Mouse (Mus musculus) naive thymus-derived CD4-positive, alpha-beta T cell, adult 5 months (primary cell): Measurements from ENCODE around the gene Parp2. TPM values are rescaled to one million over a fixed set of nuclear protein-coding genes. Genes with fewer than 3 reads are reported as not detected.

Experiments used
- polyA plus RNA-seq: library from polyadenylated mRNA; unstranded; fragments of 100-300 nt; shearing (Covaris generic); gene quantifications from one replicate; pipeline ENCODE4 v1.2.1, GENCODE M21; 2017

The Parp2 gene
- polyA plus RNA-seq, result 64.7 TPM

GRCm38 (mm10) chr14:50807487-50808072 lies at the start of gene Parp2, which contains the start of gene Ccnb1ip1:
Parp2 (plus strand) TSS chr14:50807841.
Ccnb1ip1 (minus strand) TSS chr14:50807732.

DNA sequence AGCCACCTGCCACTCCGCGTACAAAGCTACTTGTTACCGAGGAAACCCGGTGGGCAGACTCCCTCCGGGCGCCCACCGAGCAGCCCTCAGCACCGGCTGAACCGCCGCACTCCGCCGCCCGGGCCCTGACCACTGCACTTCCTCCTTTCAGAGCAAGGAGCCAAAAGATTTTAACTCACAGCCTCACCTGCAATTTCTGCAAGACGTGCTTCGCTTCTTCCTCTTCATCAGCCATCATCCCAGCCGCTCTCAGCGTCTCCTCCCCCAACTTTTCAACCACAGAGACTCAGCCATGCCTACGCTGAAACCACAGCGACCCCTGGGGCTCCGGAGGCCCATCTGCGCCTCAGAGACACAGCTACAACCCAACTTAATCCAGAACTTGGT lies 22.4 kb upstream of the Parp2 start, which contains the start of gene Ttc5:
Gene Ttc5, minus strand, starts transcription at position 269 of the 387 bp plus-strand sequence.

DNA sequence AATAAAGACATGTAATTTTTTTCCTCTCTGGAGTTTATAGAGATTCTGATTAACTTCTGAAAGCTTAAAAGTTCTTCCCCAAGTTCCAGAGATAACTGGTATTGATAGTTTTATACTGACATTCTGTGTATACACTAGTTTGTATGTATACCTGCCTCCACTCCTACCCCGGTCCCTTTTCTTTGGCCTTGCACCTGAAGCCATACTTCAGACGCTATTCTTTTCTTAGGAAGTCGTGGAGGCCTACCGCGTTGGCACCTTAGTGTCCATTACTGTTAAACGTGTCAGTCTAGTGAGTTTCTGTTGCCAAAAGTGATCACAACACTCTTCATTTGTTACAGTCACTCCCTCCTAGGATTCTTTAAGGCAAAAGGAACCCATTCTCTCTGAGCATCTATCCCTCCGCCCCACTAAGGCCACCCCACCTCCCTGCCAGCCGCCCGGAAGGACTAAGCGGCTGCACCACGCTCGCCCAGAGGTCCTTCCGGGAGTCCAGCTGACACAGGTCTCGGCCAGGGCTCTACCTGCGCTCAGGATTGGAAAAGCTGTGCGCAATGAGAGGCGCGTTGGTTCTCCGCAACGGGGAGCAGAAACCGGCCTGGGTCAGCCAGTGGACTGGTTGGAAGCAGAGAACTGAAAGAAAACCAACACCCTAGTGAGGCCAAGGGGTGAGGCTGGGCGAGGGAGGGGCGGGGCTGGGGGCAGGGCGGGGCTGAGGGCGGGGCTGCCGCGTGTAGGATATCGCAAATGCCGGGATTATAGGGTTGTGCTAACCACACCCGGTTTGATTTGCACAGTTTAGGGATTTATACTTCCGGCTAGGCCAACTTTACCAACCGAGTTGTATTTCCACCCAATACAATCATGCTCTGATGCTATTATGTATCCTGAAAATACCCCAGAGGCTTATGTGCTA lies 62.5 kb downstream of the Parp2 start, which contains the start of gene Tep1:
Gene Tep1, minus strand, starts transcription at position 672 of the 916 bp plus-strand sequence.

Other genes starting within 250 kb of the Parp2 start
- gene Olfr744, start 193.0 kb upstream of the Parp2 start, polyA plus RNA-seq, result not detected
- gene Olfr745, start 168.5 kb upstream of the Parp2 start, polyA plus RNA-seq, result not detected
- gene Olfr746, start 160.8 kb upstream of the Parp2 start, polyA plus RNA-seq, result not detected
- not detected for gene Olfr747, start 114.6 kb upstream of the Parp2 start, polyA plus RNA-seq
- gene Olfr748, start 100.5 kb upstream of the Parp2 start, polyA plus RNA-seq, result 0.22 TPM
- not detected for gene Olfr749, start 62.7 kb upstream of the Parp2 start, polyA plus RNA-seq
- 87.5 TPM for gene Ttc5, start 22.3 kb upstream of the Parp2 start, polyA plus RNA-seq
- not detected for gene Ccnb1ip1, start 109 bp upstream of the Parp2 start, polyA plus RNA-seq
- gene Tep1, start 62.7 kb downstream of the Parp2 start, polyA plus RNA-seq, result 15.7 TPM
- gene Klhl33, start 89.7 kb downstream of the Parp2 start, polyA plus RNA-seq, result 0.14 TPM
- 101 TPM for gene Osgep, start 117.1 kb downstream of the Parp2 start, polyA plus RNA-seq
- 62.6 TPM for gene Apex1, start 117.1 kb downstream of the Parp2 start, polyA plus RNA-seq
- 138 TPM for gene Pip4p1, start 123.0 kb downstream of the Parp2 start, polyA plus RNA-seq
- 26.3 TPM for gene Pnp, start 123.2 kb downstream of the Parp2 start, polyA plus RNA-seq
- gene Gm49342, start 136.7 kb downstream of the Parp2 start, polyA plus RNA-seq, result not detected
- gene Pnp2, start 148.2 kb downstream of the Parp2 start, polyA plus RNA-seq, result not detected
- not detected for gene Rnase10, start 199.9 kb downstream of the Parp2 start, polyA plus RNA-seq
- gene Rnase9, start 234.0 kb downstream of the Parp2 start, polyA plus RNA-seq, result not detected
- not detected for gene Rnase11, start 242.3 kb downstream of the Parp2 start, polyA plus RNA-seq
- gene Rnase12, start 249.8 kb downstream of the Parp2 start, polyA plus RNA-seq, result not detected